Mouse (Mus musculus) heart, postnatal 0 days (tissue): ENCODE results near the gene Rasgef1b. TPM values are rescaled to one million over a fixed set of nuclear protein-coding genes. Genes with fewer than 3 reads are reported as not detected.
A peak's percentile ranks its signal among the peaks of the same experiment; 100 is the strongest.

Source experiments
- ATAC-seq: fragments of 200-750 bp; cut with Nextera tagmentation; 2 replicates; pipeline ENCODE4 v1.8.0; 2017; ENCODE audit warnings: low read depth, moderate number of reproducible peaks, moderate library complexity; ENCODE audit not compliant: insufficient read depth
- DNase-seq: peaks from one replicate; pipeline ENCODE4 v3.0.0-alpha.2; 2016; ENCODE audit warnings: low spot score
- H3K27ac ChIP-seq: fragments of 300-500 bp; sonication (generic); 2 replicates; pipeline ENCODE4 v1.5.1; 2014; ENCODE audit warnings: low read depth, mild to moderate bottlenecking
- H3K27me3 ChIP-seq: fragments of 300-500 bp; sonication (generic); 2 replicates; pipeline ENCODE4 v1.6.1; 2014; ENCODE audit warnings: low read length, mixed read lengths; ENCODE audit not compliant: control insufficient read depth, insufficient read depth
- H3K36me3 ChIP-seq: fragments of 300-500 bp; sonication (generic); replicated peaks from 2 replicates; pipeline ENCODE4 v1.6.1; 2014; ENCODE audit warnings: low read length, mixed read lengths; ENCODE audit not compliant: control insufficient read depth, insufficient read depth
- H3K4me1 ChIP-seq: fragments of 300-500 bp; sonication (generic); 2 replicates; pipeline ENCODE4 v1.6.1; 2014; ENCODE audit warnings: antibody characterized with exemption; ENCODE audit not compliant: control insufficient read depth, insufficient read depth
- H3K4me2 ChIP-seq: fragments of 300-500 bp; sonication (generic); 2 replicates; pipeline ENCODE4 v1.6.1; 2014; ENCODE audit warnings: low read depth, mild to moderate bottlenecking, low read length, moderate library complexity
- H3K4me3 ChIP-seq: fragments of 300-500 bp; sonication (generic); 2 replicates; pipeline ENCODE4 v1.5.1; 2014; ENCODE audit warnings: low read depth, low read length
- H3K9ac ChIP-seq: fragments of 300-500 bp; sonication (generic); replicated peaks from 2 replicates; pipeline ENCODE4 v1.6.1; 2014; ENCODE audit warnings: low read depth, low read length, mixed read lengths
- H3K9me3 ChIP-seq: fragments of 300-500 bp; sonication (generic); replicated peaks from 2 replicates; pipeline ENCODE4 v1.6.1; 2016; ENCODE audit warnings: low read length; ENCODE audit not compliant: control insufficient read depth
- CTCF ChIP-seq: IDR thresholded peaks from 2 replicates; pipeline ENCODE4 v1.5.1; 2016; ENCODE audit warnings: antibody characterized with exemption, control low read depth, low read depth
- EP300 ChIP-seq: IDR thresholded peaks from 2 replicates; pipeline ENCODE4 v1.6.1; 2016; ENCODE audit warnings: antibody characterized with exemption, low read depth
- WGBS: fragments of 180-500 bp; shearing (Covaris S2); extraction: QIAGEN DNeasy Blood & Tissue Kit; methylation state at CpG from one replicate; pipeline ENCODE4 v1.1.7; 2014; 5-methylcytosine and 5-hydroxymethylcytosine counted together
- polyA plus RNA-seq: library from polyadenylated mRNA; unstranded; fragments of >200 nt; fragmentation: Nextera tagmentation; extraction: Ambion mirVana; gene quantifications from 2 replicates; pipeline ENCODE4 v1.2.1, GENCODE M21; 2015
- total RNA-seq: library from RNA; depleted of rRNA; stranded (reverse); fragments of >200 nt; gene quantifications from 2 replicates; pipeline ENCODE4 v1.2.3, GENCODE M21; 2014; ENCODE audit warnings: low replicate concordance

Rasgef1b gene
- total and polyA plus RNA-seq, 2 experiments from 2014 or later, result 19.0 to 29.8 TPM

DNA sequence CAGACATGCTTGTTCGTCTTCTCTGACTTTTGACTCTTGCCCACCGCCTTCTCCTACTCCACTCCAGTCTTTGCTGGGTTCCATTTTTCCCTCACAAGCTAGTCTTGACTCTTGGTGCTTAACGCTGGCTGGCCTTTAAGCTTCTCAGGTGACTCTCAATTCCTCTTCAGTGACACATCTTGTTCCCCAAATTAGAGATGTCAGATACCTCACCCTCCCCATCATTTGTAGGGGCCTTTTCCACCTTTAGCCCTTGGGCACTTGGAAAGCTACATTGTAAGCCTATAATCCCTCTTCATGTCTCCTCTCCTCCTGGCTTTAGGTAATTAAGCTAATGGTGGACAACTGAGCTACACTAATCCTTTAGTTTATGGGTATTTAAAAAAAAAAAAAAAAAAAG is 338.6 kb downstream of the Rasgef1b start:
- no peak overlapping the region for H3K4me2 ChIP-seq
- H3K36me3 ChIP-seq, result no peaks in the 10 kb centered on the region
- H3K9me3 ChIP-seq, result no peaks in the 10 kb centered on the region
- ATAC-seq, result no peak
- no peak overlapping the region for H3K4me3 ChIP-seq
- TF ChIP-seq CTCF (no peak), EP300 (no peak)
- no peak overlapping the region for H3K27ac ChIP-seq
- no peak overlapping the region for H3K9ac ChIP-seq
- no peaks in the 10 kb centered on the region for H3K4me1 ChIP-seq
- DNase-seq, result no peak
- 96% methylated on average over 3 of the region's 3 CpGs for WGBS
- H3K27me3 ChIP-seq, result no peaks in the 10 kb centered on the region

DNA sequence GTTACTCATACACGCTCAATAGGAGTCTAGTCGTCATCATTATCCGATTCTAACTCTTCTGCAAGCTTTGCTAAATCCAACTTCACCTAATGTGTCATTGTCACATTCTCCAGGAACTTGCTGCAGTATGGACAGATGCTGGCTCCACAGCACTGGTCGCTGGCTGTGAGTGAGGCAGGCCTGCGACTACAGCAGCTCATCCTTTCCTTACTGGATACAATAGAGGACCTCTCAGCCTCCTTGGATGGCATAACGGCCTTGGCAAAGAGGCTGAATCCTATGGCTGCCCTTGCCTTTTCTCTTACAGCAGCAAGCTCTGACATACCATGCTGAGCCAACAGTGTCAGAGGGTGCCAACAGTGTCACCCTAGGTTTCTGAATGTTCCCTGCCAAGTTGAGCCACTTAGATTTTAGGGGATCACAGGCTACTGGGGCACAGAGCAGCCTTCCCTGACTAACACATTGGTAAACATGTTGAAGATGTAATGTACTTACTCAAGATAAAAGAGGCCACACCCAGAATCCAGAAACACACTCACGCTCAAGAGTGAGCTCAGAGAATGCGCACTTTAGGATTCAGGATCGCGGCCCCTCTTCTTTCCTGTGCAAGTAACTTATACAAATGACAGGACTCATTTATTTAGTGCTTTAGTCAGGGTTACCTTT is 340.1 kb downstream of the Rasgef1b start:
- H3K36me3 ChIP-seq, result no peaks in the 10 kb centered on the region
- H3K9me3 ChIP-seq, result no peaks in the 10 kb centered on the region
- H3K4me2 ChIP-seq, result no peak overlapping the region
- DNase-seq (no peak), ATAC-seq (no peak)
- no peak overlapping the region for H3K27ac ChIP-seq
- H3K4me1 ChIP-seq, result no peaks in the 10 kb centered on the region
- H3K27me3 ChIP-seq, result no peaks in the 10 kb centered on the region
- no peak overlapping the region for H3K4me3 ChIP-seq
- WGBS, result 86% methylated on average over 10 of the region's 10 CpGs
- TF ChIP-seq EP300 (no peak), CTCF (no peak)
- no peak overlapping the region for H3K9ac ChIP-seq

DNA sequence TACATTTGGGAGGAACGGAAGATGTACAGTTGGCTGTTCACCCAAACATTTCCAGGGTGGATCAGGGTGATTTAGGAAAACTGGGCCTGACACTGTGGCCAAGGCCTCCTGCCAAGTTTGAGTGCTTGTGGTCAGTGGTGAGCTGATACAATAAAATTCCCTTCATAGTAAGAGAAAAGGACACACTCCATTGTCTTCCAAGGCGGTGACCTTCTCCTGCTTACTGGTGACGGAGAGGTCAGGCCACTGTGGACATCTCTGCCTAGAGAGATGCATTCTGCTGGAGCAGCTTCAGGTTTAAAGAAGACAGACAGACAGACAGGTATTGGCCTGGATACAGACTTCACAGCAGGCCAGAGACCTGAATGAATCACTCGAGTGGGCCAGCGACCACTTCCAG is 340.7 kb downstream of the Rasgef1b start:
- DNase-seq (no peak), ATAC-seq (no peak)
- no peak overlapping the region for H3K4me3 ChIP-seq
- H3K27ac ChIP-seq, result no peak overlapping the region
- no peak overlapping the region for H3K9ac ChIP-seq
- TF ChIP-seq CTCF (no peak), EP300 (no peak)
- H3K9me3 ChIP-seq, result no peaks in the 10 kb centered on the region
- H3K4me2 ChIP-seq, result no peak overlapping the region
- no peaks in the 10 kb centered on the region for H3K36me3 ChIP-seq
- no peaks in the 10 kb centered on the region for H3K27me3 ChIP-seq
- H3K4me1 ChIP-seq, result no peaks in the 10 kb centered on the region
- 66% methylated on average over 5 of the region's 5 CpGs for WGBS

GRCm38 (mm10) chr5:99387185-99387981 is 341.5 kb downstream of the Rasgef1b start:
- Histone ChIP-seq H3K27ac (peak overlapping the region; percentile 20; the same call in 1 of the 2 replicates), H3K4me2 (no peak overlapping the region), H3K4me1 (no peaks in the 10 kb centered on the region), H3K9me3 (no peaks in the 10 kb centered on the region), H3K9ac (no peak overlapping the region), H3K4me3 (no peak overlapping the region), H3K36me3 (no peaks in the 10 kb centered on the region), H3K27me3 (no peaks in the 10 kb centered on the region)
- DNase-seq (no peak), ATAC-seq (peak; percentile 63)
- 65% methylated on average over 17 of the region's 17 CpGs for WGBS
- TF ChIP-seq CTCF (no peak), EP300 (no peak)

DNA sequence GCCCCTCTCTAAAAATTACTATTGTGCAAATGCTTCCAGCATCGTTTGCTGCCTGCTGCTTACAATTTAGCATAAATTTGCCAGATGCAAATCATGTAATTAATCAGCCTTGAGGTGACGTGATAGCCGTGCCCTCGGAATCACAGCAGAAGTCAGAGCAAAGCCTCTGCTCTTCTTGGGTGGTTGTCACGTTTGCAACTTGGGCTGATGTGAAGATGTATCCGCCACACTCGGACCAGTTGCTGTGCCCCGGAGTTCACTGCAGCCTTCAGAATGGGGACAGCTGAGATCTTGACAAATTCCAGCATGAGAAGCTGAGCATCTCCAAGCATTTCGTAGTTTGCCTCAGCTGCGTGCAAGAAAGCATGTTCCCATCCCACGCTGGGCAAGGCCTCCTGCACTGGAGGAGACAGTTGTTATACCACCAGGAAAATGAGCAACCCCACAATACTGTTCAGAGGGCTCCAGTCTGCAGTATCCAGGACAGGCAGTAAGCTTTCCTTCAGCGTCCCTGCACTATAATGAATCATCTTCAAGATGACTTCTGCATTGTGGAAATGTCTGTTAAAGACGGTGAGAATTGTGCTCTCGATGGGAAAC is 342.5 kb downstream of the Rasgef1b start:
- TF ChIP-seq CTCF, result no peak
- TF ChIP-seq EP300, result no peak
- Histone ChIP-seq H3K9me3 (no peaks in the 10 kb centered on the region), H3K27me3 (no peaks in the 10 kb centered on the region), H3K4me1 (no peaks in the 10 kb centered on the region), H3K4me2 (no peak overlapping the region), H3K9ac (no peak overlapping the region), H3K27ac (no peak overlapping the region), H3K36me3 (no peaks in the 10 kb centered on the region), H3K4me3 (no peak overlapping the region)
- DNase-seq (no peak), ATAC-seq (no peak)
- WGBS, result 76% methylated on average over 14 of the region's 14 CpGs
